Mouse (Mus musculus) megakaryocyte, adult 5-6 weeks (primary cell): ENCODE data around the gene Kat6b. TPM values are rescaled to one million over a fixed set of nuclear protein-coding genes. Genes with fewer than 3 reads are reported as not detected.
"Not testable (repeated sequence)": the region's sequence is repeated elsewhere in the genome, so short reads cannot be mapped to it uniquely, and the experiment has no call there.

Source experiments
- ATAC-seq: 2 replicates; pipeline ENCODE4 v1.8.0; 2016; ENCODE audit warnings: mild to moderate bottlenecking, inconsistent platforms; ENCODE audit not compliant: poor library complexity, severe bottlenecking
- total RNA-seq, 2 experiments: library from RNA; stranded (forward) in 1 of 2; stranded (reverse) in 1 of 2; fragments of 153-499, 151-499 nt in 1 of 2; fragments of 221-1000, 200-1000 nt in 1 of 2; gene quantifications; 2 replicates each; pipeline versions ENCODE4 v1.2.3 to v1.2.4; 2015 to 2017

The Kat6b gene
- total RNA-seq, 2 experiments from 2014 or later: 6.1 to 12.9 TPM

DNA sequence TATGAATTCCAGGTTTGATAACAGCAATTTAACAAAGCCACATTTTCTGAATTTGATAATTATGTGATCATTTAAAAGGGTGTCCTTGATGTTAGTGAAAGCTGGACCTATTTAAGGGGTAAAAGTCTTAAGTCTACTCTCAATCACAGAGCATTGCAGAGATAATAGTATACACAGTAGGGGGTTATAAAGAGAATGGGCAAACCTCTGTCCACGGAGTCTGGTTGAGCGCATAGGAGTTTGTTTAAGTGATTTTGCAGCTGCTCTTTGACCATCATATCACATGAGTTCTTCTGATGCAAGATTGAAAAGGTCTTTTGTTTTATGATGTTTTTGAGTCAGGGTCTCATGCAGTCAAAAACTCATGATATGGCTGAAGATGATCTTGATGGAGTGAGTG, 3.0 kb downstream of the Kat6b start:
- no peak for ATAC-seq

GRCm38 (mm10) chr14:21484693-21485092, 3.5 kb downstream of the Kat6b start:
- no peak for ATAC-seq

DNA sequence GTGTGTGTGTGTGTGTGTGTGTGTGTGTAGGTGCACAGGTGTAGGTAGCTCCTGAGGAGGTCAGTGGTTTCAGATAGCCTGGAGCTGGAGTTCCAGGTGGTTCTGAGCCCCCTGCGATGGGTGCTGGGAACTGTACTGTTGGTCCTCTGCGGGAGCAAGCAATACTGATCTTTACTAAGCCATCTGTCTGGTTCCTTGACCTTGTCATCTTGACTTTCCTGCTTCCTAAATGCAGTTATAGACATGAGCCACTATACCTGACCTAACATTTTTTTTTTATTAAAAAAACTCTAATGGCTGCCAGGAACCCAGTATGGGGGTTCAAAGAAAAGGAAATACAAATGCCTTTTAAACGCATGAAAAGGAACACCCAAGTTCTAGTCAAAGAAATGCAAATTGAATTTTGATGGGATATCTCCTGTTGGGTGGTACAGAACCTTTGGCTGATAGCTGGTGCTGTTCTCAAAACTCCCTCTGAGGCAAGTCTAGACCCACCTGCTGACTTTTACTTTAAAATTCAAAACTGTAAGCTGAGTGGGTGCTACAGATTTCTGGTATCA, 4.8 kb downstream of the Kat6b start:
- ATAC-seq: no peak

DNA sequence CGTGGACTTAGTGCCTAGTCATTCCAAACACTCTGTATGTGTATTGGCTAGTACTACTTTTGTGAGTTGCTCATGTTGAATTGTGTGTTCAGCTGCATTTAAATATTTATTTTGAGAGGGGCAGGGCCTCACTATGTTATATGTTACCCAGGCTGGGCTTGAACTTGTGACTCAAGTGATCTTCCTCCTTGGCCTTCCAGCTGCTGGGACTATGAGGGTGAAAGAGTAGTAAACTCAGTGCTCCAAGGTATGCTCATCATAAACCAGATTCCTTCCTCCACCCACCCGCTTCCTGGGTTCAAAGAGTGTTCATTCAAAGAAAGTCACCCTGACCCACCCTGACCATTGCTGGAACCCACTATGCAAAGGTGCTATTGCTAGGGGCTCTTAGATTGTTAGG, 5.9 kb downstream of the Kat6b start:
- ATAC-seq: not testable (repeated sequence)

- ATAC-seq: not testable (repeated sequence)
Observed at GRCm38 (mm10) chr14:21488426-21489115, 7.3 kb downstream of the Kat6b start.

- ATAC-seq: no peak
Observed at GRCm38 (mm10) chr14:21489116-21489485, 7.9 kb downstream of the Kat6b start.

GRCm38 (mm10) chr14:21490141-21490540, 8.9 kb downstream of the Kat6b start:
- no peak for ATAC-seq

DNA sequence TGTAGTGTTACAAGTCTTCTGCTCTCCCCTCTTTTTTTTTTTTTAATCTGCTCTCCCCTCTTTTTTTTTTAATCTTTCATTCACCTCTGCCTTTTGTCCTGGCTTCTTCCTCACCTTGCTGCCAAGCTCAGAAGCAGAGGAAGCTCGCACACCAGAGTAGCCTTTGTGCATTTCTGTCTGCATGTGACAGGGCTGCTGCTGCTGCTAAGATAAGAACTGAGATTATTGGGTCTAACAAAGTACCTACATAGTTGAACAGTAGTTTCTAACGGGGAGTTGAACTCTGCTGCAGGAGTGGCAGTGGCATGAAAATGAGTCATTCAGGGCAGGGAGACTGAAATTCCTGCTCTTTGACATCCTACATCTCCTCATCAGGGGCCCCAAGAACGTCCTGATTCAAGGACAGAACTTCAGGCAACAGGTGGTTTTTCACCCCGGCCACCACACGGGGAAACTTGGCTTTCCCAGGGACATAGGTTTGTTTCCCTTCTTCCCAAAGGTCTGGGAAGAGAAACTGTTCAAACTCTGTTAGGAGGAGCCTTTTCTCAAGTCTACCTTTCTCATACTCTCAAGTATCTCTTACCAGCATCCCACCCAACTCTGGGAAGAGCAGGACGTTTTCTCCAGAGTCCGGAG, 17.2 kb downstream of the Kat6b start:
- ATAC-seq: no peak

- no peak for ATAC-seq
Observed at GRCm38 (mm10) chr14:21499011-21499581, 17.9 kb downstream of the Kat6b start.

GRCm38 (mm10) chr14:21499631-21500153, 18.5 kb downstream of the Kat6b start:
- ATAC-seq: no peak

DNA sequence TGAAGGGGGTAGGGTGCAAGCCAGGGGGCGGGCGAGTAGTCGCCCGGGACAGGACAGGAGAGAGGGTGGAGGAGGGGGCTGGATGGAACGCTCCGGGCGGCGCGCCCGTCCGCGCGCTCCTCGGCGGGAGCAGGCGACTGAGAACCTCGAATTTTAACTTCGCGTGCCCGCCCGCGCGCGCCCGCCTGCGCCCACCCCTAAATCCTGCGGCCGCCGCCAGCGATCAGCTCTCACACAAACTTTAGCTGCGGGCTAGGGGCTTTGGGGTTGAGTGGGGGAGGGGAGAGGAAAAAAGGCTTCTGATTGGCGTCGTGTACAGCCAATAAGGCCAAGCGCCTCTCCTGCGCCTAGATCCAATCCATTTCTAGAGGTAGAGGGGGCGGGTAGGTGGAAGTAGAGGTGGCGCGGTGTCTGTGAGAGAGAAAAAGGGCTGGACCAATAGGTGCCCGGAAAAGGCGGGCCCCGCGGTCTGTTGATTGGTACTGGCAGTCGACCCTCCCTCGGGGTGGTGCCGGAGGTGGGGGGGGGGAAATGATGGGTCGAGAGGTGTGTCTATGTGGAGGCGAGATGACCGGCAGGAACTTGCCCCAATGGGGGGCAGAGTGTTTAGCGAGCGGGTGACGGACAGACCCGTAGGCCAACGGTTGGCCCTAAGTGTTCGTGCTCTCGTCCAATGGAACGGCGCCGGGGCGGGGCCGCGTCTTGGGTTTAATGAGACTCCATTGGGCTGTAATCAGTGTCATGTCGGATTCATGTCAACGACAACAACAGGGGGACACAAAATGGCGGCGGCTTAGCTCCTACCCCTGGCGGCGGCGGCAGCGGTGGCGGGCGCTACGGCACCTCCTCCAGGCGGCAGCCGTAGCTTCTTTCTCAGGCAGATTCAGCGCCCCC, 19.2 kb downstream of the Kat6b start:
- ATAC-seq: peak; percentile 89

- peak; percentile 67 for ATAC-seq
Observed at GRCm38 (mm10) chr14:21501048-21501657, 19.9 kb downstream of the Kat6b start.

GRCm38 (mm10) chr14:21505036-21505435, 23.8 kb downstream of the Kat6b start:
- no peak for ATAC-seq

DNA sequence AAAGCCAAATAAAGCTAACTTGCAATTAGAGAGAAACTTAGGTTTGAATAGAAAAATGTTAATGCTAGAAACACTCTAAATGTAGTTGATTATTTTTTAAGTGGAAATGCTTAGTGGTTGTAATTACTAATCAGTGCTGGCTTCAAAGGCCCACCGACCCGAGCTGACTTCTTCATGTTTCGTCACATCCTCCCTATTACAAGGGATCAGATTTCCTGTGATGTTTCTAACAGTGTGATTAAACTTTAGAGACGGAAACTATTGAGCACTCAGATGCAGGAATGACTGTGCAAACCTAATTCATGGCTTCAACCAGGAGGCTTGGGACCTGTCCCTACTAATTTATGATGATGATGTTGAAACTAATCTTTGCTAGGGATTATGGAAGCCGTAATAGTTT, 25.8 kb downstream of the Kat6b start:
- ATAC-seq: no peak

DNA sequence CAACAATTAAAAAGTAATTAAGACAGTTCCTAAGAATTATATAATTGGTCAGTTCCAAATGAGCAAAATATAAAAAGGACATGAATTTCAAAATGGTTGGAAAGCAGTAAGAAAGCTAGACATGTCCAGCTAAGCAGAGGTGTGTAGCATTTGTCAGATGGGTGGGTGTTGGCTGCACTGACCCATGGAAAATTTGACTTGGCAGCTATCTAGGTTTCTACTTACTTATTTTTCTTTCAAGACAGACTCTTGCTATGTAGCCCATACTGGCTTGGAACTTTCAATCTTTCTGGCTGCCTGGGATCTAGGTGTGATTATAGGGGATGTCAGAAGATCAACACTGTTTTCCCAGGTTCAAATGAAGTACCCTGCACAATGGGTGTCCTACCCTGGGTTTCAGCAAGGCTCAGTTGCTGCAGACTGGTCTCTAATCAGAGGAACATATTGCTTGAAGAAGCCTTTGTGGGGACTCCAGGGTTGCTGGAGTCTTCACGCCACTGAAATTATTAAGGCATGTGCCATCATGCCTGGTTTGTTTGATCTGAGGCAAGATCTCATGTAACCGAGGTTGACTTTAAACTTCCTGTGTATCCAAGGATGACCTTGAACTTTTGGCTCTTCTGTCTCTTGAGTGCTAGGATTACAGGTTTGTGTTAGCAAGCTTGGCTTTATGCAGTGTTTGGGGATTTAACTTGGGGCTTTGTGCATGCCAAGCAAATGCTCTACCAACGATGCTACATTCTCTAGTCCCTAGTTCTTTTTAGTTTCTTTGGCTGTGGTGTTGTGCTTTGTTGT, 28.1 kb downstream of the Kat6b start:
- ATAC-seq: no peak

DNA sequence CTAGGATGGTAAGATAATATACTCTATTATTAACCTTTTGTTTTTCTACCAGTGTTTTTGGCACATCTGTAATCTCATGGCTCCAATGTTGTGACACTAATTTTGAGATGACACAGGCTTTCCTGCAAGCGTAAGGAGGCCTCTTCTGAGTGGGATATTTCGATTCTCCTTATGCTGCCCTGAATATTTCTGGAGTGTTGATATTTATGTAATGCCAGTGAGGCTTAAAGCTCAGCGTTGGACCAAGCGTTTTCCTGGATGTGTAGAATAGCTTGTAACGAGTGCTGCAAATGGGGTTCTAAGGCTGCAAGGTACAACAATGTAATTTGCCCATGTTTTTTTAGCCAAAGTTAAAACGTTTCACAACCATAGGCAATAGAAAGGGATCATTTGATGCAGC, 30.2 kb downstream of the Kat6b start:
- no peak for ATAC-seq

DNA sequence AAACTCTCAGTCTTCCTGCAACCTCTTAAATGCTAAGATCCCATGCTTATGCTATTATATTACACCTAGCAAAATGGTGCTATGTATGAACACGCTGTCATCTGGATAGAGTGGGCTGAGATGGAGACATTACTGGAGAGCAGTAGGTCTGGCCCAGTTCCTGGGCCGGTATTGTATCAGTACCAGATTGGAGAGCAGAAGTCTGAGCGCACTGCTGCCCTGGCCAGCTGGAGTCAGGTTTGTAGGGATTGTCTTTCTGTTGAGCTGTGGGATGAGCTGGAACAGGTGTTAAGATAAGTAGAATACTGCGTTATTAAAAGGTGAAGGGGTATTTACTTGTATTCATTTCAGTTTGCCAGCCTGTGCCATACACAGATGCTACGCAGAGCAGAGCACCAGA, 34.3 kb downstream of the Kat6b start:
- ATAC-seq: no peak

DNA sequence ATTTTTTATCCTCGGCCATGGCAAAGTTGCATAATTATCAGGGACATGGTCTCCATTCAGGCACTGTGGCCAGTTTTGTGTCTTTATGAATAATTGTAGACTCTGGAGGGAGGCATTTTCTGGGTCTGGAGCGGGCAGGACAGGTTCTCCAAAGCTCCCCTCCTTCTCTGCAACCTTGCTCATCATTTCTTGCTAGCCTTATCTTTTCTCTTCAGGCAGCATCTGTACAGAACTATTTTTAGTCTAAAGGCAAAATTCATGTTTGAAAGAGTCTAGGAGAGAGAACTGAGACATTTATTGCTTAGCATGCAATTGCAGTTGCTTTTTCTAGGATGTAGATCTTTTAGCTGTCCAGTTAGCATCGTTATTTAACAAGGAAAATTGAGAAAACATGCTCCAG, 38.1 kb downstream of the Kat6b start:
- no peak for ATAC-seq

- no peak for ATAC-seq
Observed at GRCm38 (mm10) chr14:21520496-21520895, 39.3 kb downstream of the Kat6b start.

DNA sequence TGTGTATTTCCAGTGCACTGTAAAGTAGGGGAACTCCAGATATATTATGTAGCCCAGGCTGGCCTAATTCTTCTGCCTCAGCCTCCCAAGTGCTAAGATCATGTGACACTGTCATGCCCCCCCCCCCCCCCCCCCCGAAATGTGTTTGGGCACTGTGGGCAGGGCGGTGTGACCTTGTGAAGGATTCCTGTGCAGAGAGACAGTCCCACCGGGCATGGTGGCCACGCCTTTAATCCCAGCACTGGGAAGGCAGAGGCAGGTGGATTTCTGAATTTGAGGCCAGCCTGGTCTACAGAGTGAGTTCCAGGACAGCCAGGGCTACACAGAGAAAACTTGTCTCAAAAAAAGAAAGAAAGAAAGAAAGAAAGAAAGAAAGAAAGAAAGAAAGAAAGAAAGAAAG, 40.3 kb downstream of the Kat6b start:
- ATAC-seq: not testable (repeated sequence)
